Mouse (Mus musculus): ENCODE results near the gene Rps6kb1. TPM values are rescaled to one million over a fixed set of nuclear protein-coding genes. Genes with fewer than 3 reads are reported as not detected.

The Rps6kb1 gene
- total and polyA plus RNA-seq, 3 experiments = 45.2 to 110 (median 76.9) TPM

- Histone ChIP-seq H3K4me3 (replicated peaks in 1 of 3; ENCODE audit: low read depth in 2 of 3, low read length in 2 of 3, poor library complexity in 1 of 3) (no peak overlapping the region), H3K4me1 (ENCODE audit: control insufficient read depth in 1 of 2, insufficient read depth in 2 of 2) (peaks cover 45 to 89% of the 10 kb centered on the region in 2 experiments), H3K4me2 (ENCODE audit: insufficient read depth, low read depth, poor library complexity, severe bottlenecking) (no peak overlapping the region), H3K36me3 (replicated peaks in 1 of 2; ENCODE audit: control insufficient read depth in 1 of 2, insufficient read depth in 1 of 2, low read length in 1 of 2) (peaks cover 0 to 3% of the 10 kb centered on the region in 2 experiments), H3K79me2 (replicated peaks; ENCODE audit: control insufficient read depth, extremely low read depth, insufficient read depth, poor library complexity, severe bottlenecking) (no peaks in the 10 kb centered on the region), H3K9me3 (replicated peaks; ENCODE audit: low read length) (no peaks in the 10 kb centered on the region), H3K9ac (ENCODE audit: insufficient read depth, low read depth) (peak overlapping the region; percentile 6), H3K27ac (ENCODE audit: insufficient read depth, low read depth) (peak overlapping the region; percentile 65), H3K27me3 (replicated peaks) (no peaks in the 10 kb centered on the region)
- DNase-seq (ENCODE audit: extremely low read depth) = no peak
- dilution Hi-C loops (cut with MboI; ENCODE audit: extremely low pct_ligation_motif_present, extremely low pct_unique_long_range_greater_than_20kb, low sequenced_read_pairs) (no loop called here), in situ Hi-C loops (cut with MboI; ENCODE audit: low pct_ligation_motif_present, low pct_unique_long_range_greater_than_20kb, low sequenced_read_pairs) (loop anchor here (10.0 to 25.0 kb wide), 2 partner anchors 263 to 430 kb away; no protein-coding TSS in a partner anchor)
- TF ChIP-seq E2F4 (IDR thresholded peaks at IDR 0.05; ENCODE audit: insufficient replicate concordance, low read depth, low read length) = no peak
Observed at GRCm38 (mm10) chr11:86574408-86574807, 29.8 kb upstream of the Rps6kb1 start.

- peaks cover 0 to 5% of the 10 kb centered on the region in 2 experiments for H3K36me3 ChIP-seq (replicated peaks in 1 of 2; ENCODE audit: control insufficient read depth in 1 of 2, insufficient read depth in 1 of 2, low read length in 1 of 2)
- dilution Hi-C loops (cut with MboI; ENCODE audit: extremely low pct_ligation_motif_present, extremely low pct_unique_long_range_greater_than_20kb, low sequenced_read_pairs) = no loop called here
- no peak for TF ChIP-seq PAX5 (IDR thresholded peaks at IDR 0.05; ENCODE audit: low read length)
- no peak for TF ChIP-seq CTCF (conservative IDR thresholded peaks at IDR 0.05 in 1 of 2, IDR thresholded peaks at IDR 0.05 in 1 of 2; ENCODE audit: low read depth in 2 of 2, low read length in 2 of 2)
- TF ChIP-seq CHD2 (IDR thresholded peaks at IDR 0.05; ENCODE audit: low read length) = no peak
- no peak for TF ChIP-seq GABPA (IDR thresholded peaks at IDR 0.05; ENCODE audit: insufficient replicate concordance, low read depth, low read length)
- TF ChIP-seq NRF1 (IDR thresholded peaks at IDR 0.05; ENCODE audit: low read depth, low read length) = no peak
- TF ChIP-seq BHLHE40 (IDR thresholded peaks at IDR 0.05; ENCODE audit: low read depth, low read length) = no peak
- no peak for TF ChIP-seq UBTF (IDR thresholded peaks at IDR 0.05; ENCODE audit: low read depth, low read length)
- TF ChIP-seq KAT2A (IDR thresholded peaks at IDR 0.05; ENCODE audit: insufficient replicate concordance, low read length) = no peak
- peak; percentile 47; the same call in 1 of the 2 replicates for TF ChIP-seq MAX (IDR thresholded peaks at IDR 0.05; ENCODE audit: low read length)
- TF ChIP-seq ZC3H11A (IDR thresholded peaks at IDR 0.05; ENCODE audit: low read depth, low read length) = no peak
- TF ChIP-seq RCOR1 (conservative IDR thresholded peaks at IDR 0.05; ENCODE audit: low read depth, low read length) = no peak
- peak; percentile 81; the same call in 1 of the 2 replicates for TF ChIP-seq CHD1 (IDR thresholded peaks at IDR 0.05; ENCODE audit: low read depth, low read length)
- no peak for TF ChIP-seq MEF2A (IDR thresholded peaks at IDR 0.05; ENCODE audit: borderline replicate concordance, low read depth, low read length)
- no peak for TF ChIP-seq RAD21 (IDR thresholded peaks at IDR 0.05; ENCODE audit: low read depth, low read length)
- no peak; the same call in 1 of the 2 replicates for TF ChIP-seq EP300 (IDR thresholded peaks at IDR 0.05; ENCODE audit: low read length)
- no peak for TF ChIP-seq TBP (conservative IDR thresholded peaks at IDR 0.05; ENCODE audit: low read depth, low read length)
- TF ChIP-seq ZNF384 (IDR thresholded peaks at IDR 0.05; ENCODE audit: low read depth, low read length) = no peak
- TF ChIP-seq MAZ (IDR thresholded peaks at IDR 0.05; ENCODE audit: low read depth, low read length) = 0 out of 2 replicates have a peak, but pooled peaks have one; percentile 36
- TF ChIP-seq JUN (IDR thresholded peaks at IDR 0.05; ENCODE audit: insufficient read depth, low read depth, low read length) = no peak
- peak; percentile 75 for TF ChIP-seq IRF4 (IDR thresholded peaks at IDR 0.05; ENCODE audit: low read depth, low read length)
- TF ChIP-seq NELFE (IDR thresholded peaks at IDR 0.05; ENCODE audit: low read depth, low read length) = 0 out of 2 replicates have a peak, but pooled peaks have one; percentile 4
- no peak for TF ChIP-seq ELF1 (IDR thresholded peaks at IDR 0.05; ENCODE audit: low read depth, low read length)
- TF ChIP-seq USF1 (IDR thresholded peaks at IDR 0.05; ENCODE audit: low read depth, low read length) = no peak
- TF ChIP-seq USF2 (conservative IDR thresholded peaks at IDR 0.05; ENCODE audit: low read depth, low read length) = no peak
- peak; percentile 32; the same call in 1 of the 2 replicates for TF ChIP-seq MYC (IDR thresholded peaks at IDR 0.05; ENCODE audit: low read depth, low read length)
- no peak for TF ChIP-seq JUND (conservative IDR thresholded peaks at IDR 0.05; ENCODE audit: low read depth, low read length)
- peak; percentile 51; the same call in 1 of the 2 replicates for TF ChIP-seq POLR2A (IDR thresholded peaks at IDR 0.05; ENCODE audit: low read depth, low read length)
- 0 out of 2 replicates have a peak, but pooled peaks have one; percentile 29 for TF ChIP-seq POLR2AphosphoS2 (IDR thresholded peaks at IDR 0.05; ENCODE audit: low read depth, low read length)
- TF ChIP-seq TCF12 (IDR thresholded peaks at IDR 0.05; ENCODE audit: low read depth, low read length) = peak; percentile 48; the same call in 1 of the 2 replicates
- TF ChIP-seq MAFK (IDR thresholded peaks at IDR 0.05; ENCODE audit: insufficient replicate concordance, low read length) = no peak
- no peak for TF ChIP-seq ZMIZ1 (IDR thresholded peaks at IDR 0.05; ENCODE audit: low read depth, low read length)
Observed at GRCm38 (mm10) chr11:86573646-86574231, 29.1 kb upstream of the Rps6kb1 start.

More at GRCm38 (mm10) chr11:86573646-86574231, 29.1 kb upstream of the Rps6kb1 start:
- H3K79me2 ChIP-seq (replicated peaks; ENCODE audit: control insufficient read depth, extremely low read depth, insufficient read depth, poor library complexity, severe bottlenecking) = no peaks in the 10 kb centered on the region
- H3K4me2 ChIP-seq (ENCODE audit: insufficient read depth, low read depth, poor library complexity, severe bottlenecking) = 0 out of 2 replicates have a peak overlapping the region, but pooled peaks have one; percentile 0
- no peak for DNase-seq (ENCODE audit: extremely low read depth)
- H3K4me3 ChIP-seq (replicated peaks in 1 of 3; ENCODE audit: low read depth in 2 of 3, low read length in 2 of 3, poor library complexity in 1 of 3) = no peak overlapping the region
- H3K4me1 ChIP-seq (ENCODE audit: control insufficient read depth in 1 of 2, insufficient read depth in 2 of 2) = peaks cover 41 to 85% of the 10 kb centered on the region in 2 experiments
- in situ Hi-C loops (cut with MboI; ENCODE audit: low pct_ligation_motif_present, low pct_unique_long_range_greater_than_20kb, low sequenced_read_pairs) = loop anchor here (10.0 to 25.0 kb wide), 2 partner anchors 264 to 431 kb away; no protein-coding TSS in a partner anchor
- no peak overlapping the region for H3K9ac ChIP-seq (ENCODE audit: insufficient read depth, low read depth)
- H3K27me3 ChIP-seq (replicated peaks) = no peaks in the 10 kb centered on the region
- H3K9me3 ChIP-seq (replicated peaks; ENCODE audit: low read length) = no peaks in the 10 kb centered on the region
- H3K27ac ChIP-seq (ENCODE audit: insufficient read depth, low read depth) = peak overlapping the region; percentile 74
